Mouse (Mus musculus): ENCODE measurements at regions not wholly inside any gene's neighbourhood (a gene's known extent, or its start where the extent isn't known, plus 50 kb on each side); places are given as distances from the start of the nearest gene placed in this dataset.

- TF ChIP-seq POLR2A (IDR thresholded peaks at IDR 0.05; ENCODE audit: borderline replicate concordance, extremely low read depth, insufficient read depth, insufficient read length, poor library complexity, severe bottlenecking), result no peak
- TF ChIP-seq CTCF (IDR thresholded peaks at IDR 0.05; ENCODE audit: borderline replicate concordance, extremely low read depth, insufficient read depth, insufficient read length), result no peak
- DNase-seq (ENCODE audit: low read depth), result peak; percentile 76
Measured at GRCm38 (mm10) chr12:28380203-28380602, 172.0 kb downstream of the Dcdc2c start.

GRCm38 (mm10) chr12:28377968-28378367 is 174.2 kb downstream of the Dcdc2c start:
- TF ChIP-seq POLR2A (IDR thresholded peaks at IDR 0.05; ENCODE audit: borderline replicate concordance, extremely low read depth, insufficient read depth, insufficient read length, poor library complexity, severe bottlenecking) (no peak), CTCF (IDR thresholded peaks at IDR 0.05; ENCODE audit: borderline replicate concordance, extremely low read depth, insufficient read depth, insufficient read length) (no peak)
- DNase-seq (ENCODE audit: low read depth), result peak; percentile 45

DNA sequence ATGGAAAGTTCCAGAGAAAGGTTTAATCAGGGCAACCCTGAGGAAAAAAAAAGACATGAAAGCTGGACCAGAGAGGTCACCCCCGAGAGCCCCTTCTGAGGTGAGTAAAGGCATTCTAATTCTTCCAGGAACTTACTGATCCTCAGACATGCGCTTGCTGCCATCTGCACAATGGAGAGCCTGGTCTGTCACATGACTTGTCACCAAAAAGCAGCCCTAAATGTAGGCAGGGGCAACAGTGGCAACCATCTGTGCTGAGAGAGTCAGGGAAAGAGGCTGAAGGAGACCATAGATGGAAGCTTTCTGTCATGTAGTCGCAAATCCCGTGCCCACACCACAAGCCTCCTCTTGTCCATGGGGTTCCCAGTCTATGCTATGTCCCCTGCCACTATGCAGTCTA is 174.8 kb downstream of the Dcdc2c start:
- DNase-seq (ENCODE audit: low read depth), result peak; percentile 74
- TF ChIP-seq POLR2A (IDR thresholded peaks at IDR 0.05; ENCODE audit: borderline replicate concordance, extremely low read depth, insufficient read depth, insufficient read length, poor library complexity, severe bottlenecking) (no peak), CTCF (IDR thresholded peaks at IDR 0.05; ENCODE audit: borderline replicate concordance, extremely low read depth, insufficient read depth, insufficient read length) (no peak)

DNA sequence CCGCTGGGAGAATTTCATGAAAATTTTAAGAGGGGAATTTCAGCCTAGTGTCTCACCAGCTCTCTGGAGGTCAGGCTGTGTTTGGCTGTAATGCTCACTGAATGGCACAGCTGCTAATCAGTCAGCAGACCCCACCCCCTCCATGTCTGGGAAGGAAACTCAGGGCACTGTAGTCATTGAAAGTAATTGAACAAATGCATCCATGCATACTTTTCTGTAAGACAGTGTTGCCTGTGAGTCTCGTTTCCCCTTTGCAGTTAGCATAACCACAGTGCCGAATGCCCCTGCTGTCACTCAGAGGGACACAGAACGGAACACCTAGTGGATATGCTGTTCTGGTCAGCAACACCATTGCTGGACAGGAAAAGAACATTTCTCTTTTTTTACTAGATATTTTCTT is 175.4 kb downstream of the Dcdc2c start:
- peak; percentile 87 for DNase-seq (ENCODE audit: low read depth)
- no peak for TF ChIP-seq CTCF (IDR thresholded peaks at IDR 0.05; ENCODE audit: borderline replicate concordance, extremely low read depth, insufficient read depth, insufficient read length)
- no peak for TF ChIP-seq POLR2A (IDR thresholded peaks at IDR 0.05; ENCODE audit: borderline replicate concordance, extremely low read depth, insufficient read depth, insufficient read length, poor library complexity, severe bottlenecking)

DNA sequence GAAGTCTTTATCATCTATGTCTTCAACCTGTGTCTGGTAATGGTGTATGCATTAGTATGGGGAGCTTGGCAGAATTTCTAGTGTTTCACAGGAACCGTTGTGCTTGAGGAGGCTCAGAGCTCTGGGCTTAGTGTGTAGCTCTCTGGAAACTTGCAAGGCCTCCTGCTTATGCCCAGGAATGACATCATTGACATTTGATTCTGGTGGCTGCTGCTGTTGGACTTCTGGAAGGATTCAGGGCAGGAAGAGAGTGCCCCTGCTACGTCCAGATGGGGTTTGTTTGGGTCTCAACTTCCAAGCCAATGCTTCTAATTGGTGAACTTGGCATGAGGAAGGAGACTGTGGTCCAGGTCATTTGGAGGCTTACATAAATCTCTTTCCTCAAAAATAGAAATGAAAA is 186.9 kb downstream of the Dcdc2c start:
- no peak for DNase-seq (ENCODE audit: low read depth)
- TF ChIP-seq POLR2A (IDR thresholded peaks at IDR 0.05; ENCODE audit: borderline replicate concordance, extremely low read depth, insufficient read depth, insufficient read length, poor library complexity, severe bottlenecking), result no peak
- TF ChIP-seq CTCF (IDR thresholded peaks at IDR 0.05; ENCODE audit: borderline replicate concordance, extremely low read depth, insufficient read depth, insufficient read length), result no peak

DNA sequence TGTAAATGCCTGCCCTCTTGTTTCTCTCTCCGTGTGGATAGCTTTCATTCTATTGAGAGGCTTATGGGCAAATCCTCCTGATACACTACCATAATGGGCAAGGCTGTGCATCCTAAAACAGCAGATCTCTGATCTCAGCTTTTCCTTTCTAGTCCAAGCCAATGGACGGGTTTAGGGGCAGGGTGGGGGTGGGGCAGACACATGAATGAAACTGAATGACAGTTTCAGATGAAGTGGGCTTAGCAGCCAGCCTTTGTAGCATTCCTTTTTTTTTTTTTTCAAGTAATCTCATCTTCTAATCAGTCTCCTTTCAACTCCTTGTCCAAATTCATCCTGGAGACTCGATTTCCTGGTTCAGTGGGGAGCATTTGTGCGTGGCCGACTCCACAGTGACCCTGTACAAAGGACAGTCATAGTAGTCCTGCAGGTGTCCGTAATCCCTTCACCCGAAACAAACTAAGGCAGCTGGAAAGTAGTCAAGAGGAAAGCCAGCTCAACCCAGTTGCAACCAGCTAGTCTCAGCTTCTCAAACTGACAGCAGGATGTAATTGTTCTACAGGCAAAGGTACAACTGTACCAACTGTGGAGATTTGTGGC is 193.4 kb downstream of the Dcdc2c start:
- TF ChIP-seq CTCF (IDR thresholded peaks at IDR 0.05; ENCODE audit: borderline replicate concordance, extremely low read depth, insufficient read depth, insufficient read length) (no peak), POLR2A (IDR thresholded peaks at IDR 0.05; ENCODE audit: borderline replicate concordance, extremely low read depth, insufficient read depth, insufficient read length, poor library complexity, severe bottlenecking) (no peak)
- peak; percentile 65 for DNase-seq (ENCODE audit: low read depth)

GRCm38 (mm10) chr12:28357764-28358163 is 194.4 kb downstream of the Dcdc2c start:
- DNase-seq (ENCODE audit: low read depth), result no peak
- TF ChIP-seq POLR2A (IDR thresholded peaks at IDR 0.05; ENCODE audit: borderline replicate concordance, extremely low read depth, insufficient read depth, insufficient read length, poor library complexity, severe bottlenecking) (no peak), CTCF (IDR thresholded peaks at IDR 0.05; ENCODE audit: borderline replicate concordance, extremely low read depth, insufficient read depth, insufficient read length) (no peak)

GRCm38 (mm10) chr12:28353140-28353539 is 199.1 kb downstream of the Dcdc2c start:
- TF ChIP-seq CTCF (IDR thresholded peaks at IDR 0.05; ENCODE audit: borderline replicate concordance, extremely low read depth, insufficient read depth, insufficient read length) (no peak), POLR2A (IDR thresholded peaks at IDR 0.05; ENCODE audit: borderline replicate concordance, extremely low read depth, insufficient read depth, insufficient read length, poor library complexity, severe bottlenecking) (no peak)
- no peak for DNase-seq (ENCODE audit: low read depth)

DNA sequence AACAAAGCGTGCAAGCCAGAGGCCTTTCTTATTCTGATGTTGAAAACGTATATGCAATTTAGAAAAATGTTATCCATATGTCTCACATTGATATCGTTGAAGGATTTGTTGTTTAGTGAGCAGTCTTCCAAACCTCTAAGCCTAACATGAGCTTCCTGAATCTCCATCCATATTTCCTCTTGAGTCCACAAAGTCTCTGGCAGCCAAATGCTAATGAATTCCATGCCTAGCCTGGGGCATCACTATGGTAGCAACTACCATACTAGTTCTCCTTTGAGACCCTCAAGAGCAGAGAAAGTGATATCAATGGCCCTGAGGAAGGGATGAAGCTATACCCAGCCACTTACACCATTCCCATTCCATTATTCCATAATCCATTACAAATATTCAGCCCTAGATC is 199.6 kb downstream of the Dcdc2c start:
- DNase-seq (ENCODE audit: low read depth), result no peak
- TF ChIP-seq POLR2A (IDR thresholded peaks at IDR 0.05; ENCODE audit: borderline replicate concordance, extremely low read depth, insufficient read depth, insufficient read length, poor library complexity, severe bottlenecking) (no peak), CTCF (IDR thresholded peaks at IDR 0.05; ENCODE audit: borderline replicate concordance, extremely low read depth, insufficient read depth, insufficient read length) (no peak)

- DNase-seq (ENCODE audit: low read depth), result no peak
- TF ChIP-seq POLR2A (IDR thresholded peaks at IDR 0.05; ENCODE audit: borderline replicate concordance, extremely low read depth, insufficient read depth, insufficient read length, poor library complexity, severe bottlenecking) (no peak), CTCF (IDR thresholded peaks at IDR 0.05; ENCODE audit: borderline replicate concordance, extremely low read depth, insufficient read depth, insufficient read length) (no peak)
Measured at GRCm38 (mm10) chr12:28342735-28343134, 209.5 kb downstream of the Dcdc2c start.

DNA sequence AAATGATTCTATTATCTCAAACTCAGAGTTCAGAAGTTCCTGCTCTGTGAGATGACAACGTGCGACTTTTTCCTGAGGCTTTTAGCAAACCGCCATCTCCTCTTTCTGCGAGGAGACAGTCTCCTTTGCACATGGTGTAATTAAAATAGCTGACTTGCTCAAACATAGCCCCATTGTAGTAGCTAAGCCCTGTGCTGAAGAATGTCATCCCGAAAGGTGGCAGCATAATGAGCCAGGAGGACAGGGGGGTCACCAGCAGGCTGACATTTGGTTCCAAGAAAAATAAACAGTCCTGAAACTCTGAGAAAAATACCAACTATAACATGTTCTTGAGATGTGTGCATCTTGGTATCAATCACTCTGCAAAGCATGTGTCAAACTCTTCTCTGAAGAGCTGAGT is 219.6 kb downstream of the Dcdc2c start:
- TF ChIP-seq POLR2A (IDR thresholded peaks at IDR 0.05; ENCODE audit: borderline replicate concordance, extremely low read depth, insufficient read depth, insufficient read length, poor library complexity, severe bottlenecking) (no peak), CTCF (IDR thresholded peaks at IDR 0.05; ENCODE audit: borderline replicate concordance, extremely low read depth, insufficient read depth, insufficient read length) (no peak)
- no peak for DNase-seq (ENCODE audit: low read depth)

- TF ChIP-seq POLR2A (IDR thresholded peaks at IDR 0.05; ENCODE audit: borderline replicate concordance, extremely low read depth, insufficient read depth, insufficient read length, poor library complexity, severe bottlenecking) (no peak), CTCF (IDR thresholded peaks at IDR 0.05; ENCODE audit: borderline replicate concordance, extremely low read depth, insufficient read depth, insufficient read length) (no peak)
- DNase-seq (ENCODE audit: low read depth), result no peak
Measured at GRCm38 (mm10) chr12:28331843-28332242, 220.4 kb downstream of the Dcdc2c start.
